Mouse (Mus musculus): Measurements from ENCODE around the gene Cxcr2. TPM values are rescaled to one million over a fixed set of nuclear protein-coding genes. Genes with fewer than 3 reads are reported as not detected.
A peak's percentile ranks its signal among the peaks of the same experiment; 100 is the strongest.

Gene Cxcr2
- polyA plus RNA-seq, 1 experiment from 2014 or later, result 0.10 TPM

DNA sequence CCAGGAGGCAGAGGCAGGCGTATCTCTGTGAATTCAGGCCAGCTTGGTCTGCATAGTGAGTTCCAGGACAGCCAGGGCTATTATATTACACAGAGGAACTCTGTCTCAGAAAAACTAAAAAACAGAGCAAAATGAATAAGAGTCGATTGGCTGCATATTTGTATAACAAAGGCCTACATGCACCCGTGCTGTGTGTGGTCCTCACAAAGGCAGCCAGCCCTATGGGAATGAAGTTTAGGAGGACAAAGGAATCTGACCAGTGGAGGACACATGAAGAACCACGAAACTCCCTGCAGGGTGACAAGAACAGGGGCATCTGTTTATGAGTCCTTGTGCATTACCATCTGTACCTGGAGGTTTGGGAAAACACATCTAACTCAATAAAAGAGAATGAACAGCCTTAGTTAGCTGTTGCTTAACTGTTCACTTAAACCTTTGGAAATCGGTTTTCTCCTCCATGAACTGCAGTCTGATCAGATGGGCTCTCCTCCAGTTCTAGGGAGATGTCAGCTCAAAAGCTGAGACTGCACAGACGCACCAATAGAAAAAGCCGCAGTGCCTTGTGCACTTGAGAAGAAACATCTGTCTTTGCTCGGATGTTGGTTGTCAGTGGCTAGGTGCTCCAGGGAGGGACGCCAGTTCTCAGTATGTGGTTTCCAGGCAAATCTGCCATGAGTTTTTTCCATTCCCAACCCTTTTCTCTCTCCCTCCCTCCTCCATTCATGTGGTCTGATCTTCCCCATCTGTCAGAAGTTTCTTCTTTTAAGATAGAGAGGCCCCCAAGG, 26.0 kb downstream of the Cxcr2 start:
- no peaks in the 10 kb centered on the region for H3K9me3 ChIP-seq
- H3K4me2 ChIP-seq (replicated peaks), result no peak overlapping the region
- 0 out of 2 replicates have a peak overlapping the region, but pooled peaks have one; percentile 1 for H3K27ac ChIP-seq
- WGBS, result 47% methylated on average over 9 of the region's 9 CpGs
- no peaks in the 10 kb centered on the region for H3K27me3 ChIP-seq
- no peak overlapping the region for H3K9ac ChIP-seq
- ATAC-seq (ENCODE audit: insufficient number of reproducible peaks, insufficient read depth, low FRiP score, low TSS enrichment), result peak; percentile 74; the same call in 1 of the 2 replicates
- H3K36me3 ChIP-seq, result no peaks in the 10 kb centered on the region
- no peak overlapping the region for H3K4me3 ChIP-seq
- H3K4me1 ChIP-seq, result peaks cover 9% of the 10 kb centered on the region; the same call in 1 of the 2 replicates

DNA sequence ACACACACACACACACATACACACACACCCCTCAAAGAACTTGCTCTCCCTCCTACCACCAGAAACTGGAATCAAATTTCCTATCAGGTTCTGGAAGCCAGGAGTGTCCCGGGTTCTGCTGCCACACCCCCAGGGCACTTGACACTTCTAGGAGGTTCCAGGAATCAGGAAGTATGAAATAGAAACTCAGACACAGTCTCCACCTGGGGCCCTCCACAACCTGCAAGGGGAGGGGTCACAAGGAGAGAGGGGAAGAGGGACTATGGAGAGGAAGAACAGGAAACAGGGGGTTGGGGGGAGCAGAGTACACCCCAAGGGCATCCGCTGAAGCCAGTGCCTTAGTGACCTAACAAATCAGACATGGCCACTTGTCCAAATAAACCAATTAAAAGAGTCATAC, 27.7 kb downstream of the Cxcr2 start:
- Histone ChIP-seq H3K4me1 (peaks cover 9% of the 10 kb centered on the region; the same call in 1 of the 2 replicates), H3K27me3 (no peaks in the 10 kb centered on the region), H3K36me3 (no peaks in the 10 kb centered on the region), H3K9me3 (no peaks in the 10 kb centered on the region), H3K27ac (no peak overlapping the region), H3K4me3 (no peak overlapping the region), H3K9ac (no peak overlapping the region), H3K4me2 (replicated peaks) (no peak overlapping the region)
- ATAC-seq (ENCODE audit: insufficient number of reproducible peaks, insufficient read depth, low FRiP score, low TSS enrichment), result no peak
- 37% methylated on average over 2 of the region's 2 CpGs for WGBS

- H3K4me2 ChIP-seq (replicated peaks), result no peak overlapping the region
- H3K36me3 ChIP-seq, result no peaks in the 10 kb centered on the region
- no peaks in the 10 kb centered on the region for H3K27me3 ChIP-seq
- H3K27ac ChIP-seq, result no peak overlapping the region
- no peak overlapping the region for H3K9ac ChIP-seq
- H3K9me3 ChIP-seq, result no peaks in the 10 kb centered on the region
- no peak for ATAC-seq (ENCODE audit: insufficient number of reproducible peaks, insufficient read depth, low FRiP score, low TSS enrichment)
- peaks cover 9% of the 10 kb centered on the region; the same call in 1 of the 2 replicates for H3K4me1 ChIP-seq
- 59% methylated on average over 2 of the region's 2 CpGs for WGBS
- H3K4me3 ChIP-seq, result no peak overlapping the region
Observed at GRCm38 (mm10) chr1:74183006-74183405, 29.2 kb downstream of the Cxcr2 start.

GRCm38 (mm10) chr1:74190471-74190870, 36.7 kb downstream of the Cxcr2 start:
- H3K9ac ChIP-seq, result no peak overlapping the region
- no peaks in the 10 kb centered on the region for H3K27me3 ChIP-seq
- no peak for ATAC-seq (ENCODE audit: insufficient number of reproducible peaks, insufficient read depth, low FRiP score, low TSS enrichment)
- no peaks in the 10 kb centered on the region for H3K36me3 ChIP-seq
- no peak overlapping the region for H3K4me2 ChIP-seq (replicated peaks)
- no peaks in the 10 kb centered on the region for H3K4me1 ChIP-seq
- no peak overlapping the region for H3K4me3 ChIP-seq
- no peak overlapping the region for H3K27ac ChIP-seq
- H3K9me3 ChIP-seq, result no peaks in the 10 kb centered on the region
- WGBS, result 84% methylated on average over 7 of the region's 7 CpGs

DNA sequence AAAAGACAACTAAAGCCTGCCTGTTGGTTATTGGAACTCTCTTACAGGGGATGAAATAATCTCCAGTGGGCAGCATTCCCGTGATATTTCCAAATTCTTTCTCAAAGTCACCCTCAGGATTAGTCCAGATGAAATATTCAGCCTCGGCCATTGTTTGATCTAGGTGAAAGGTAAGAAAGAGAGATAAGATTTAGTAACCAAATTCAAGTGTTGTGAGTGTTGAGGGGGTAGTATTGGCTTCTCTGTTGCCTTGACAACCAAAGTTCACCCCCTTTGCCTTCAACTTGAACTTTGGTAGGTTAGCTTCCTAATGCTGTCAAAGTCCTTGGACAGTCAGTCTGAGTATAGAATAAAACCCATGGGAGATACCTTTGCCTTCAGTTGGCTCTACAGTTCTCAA, 38.9 kb downstream of the Cxcr2 start:
- Histone ChIP-seq H3K9ac (no peak overlapping the region), H3K4me1 (no peaks in the 10 kb centered on the region), H3K4me2 (replicated peaks) (no peak overlapping the region), H3K27me3 (no peaks in the 10 kb centered on the region), H3K9me3 (no peaks in the 10 kb centered on the region), H3K27ac (no peak overlapping the region), H3K36me3 (no peaks in the 10 kb centered on the region), H3K4me3 (no peak overlapping the region)
- WGBS, result 81% methylated on average over 2 of the region's 2 CpGs
- no peak for ATAC-seq (ENCODE audit: insufficient number of reproducible peaks, insufficient read depth, low FRiP score, low TSS enrichment)

GRCm38 (mm10) chr1:74194445-74194844, 40.7 kb downstream of the Cxcr2 start, which contains the start of gene Cxcr1:
Gene Cxcr1 (minus strand): TSS chr1:74194631.
- no peak for ATAC-seq (ENCODE audit: insufficient number of reproducible peaks, insufficient read depth, low FRiP score, low TSS enrichment)
- no peak within 1 kb of the TSS for H3K27ac ChIP-seq
- 77% methylated on average over 8 of the region's 8 CpGs for WGBS
- no peaks in the 10 kb centered on the region for H3K36me3 ChIP-seq
- no peaks in the 10 kb centered on the region for H3K27me3 ChIP-seq
- H3K9me3 ChIP-seq, result no peaks in the 10 kb centered on the region
- H3K4me3 ChIP-seq, result no peak within 1 kb of the TSS
- no peak within 1 kb of the TSS for H3K4me2 ChIP-seq (replicated peaks)
- H3K9ac ChIP-seq, result no peak within 1 kb of the TSS
- H3K4me1 ChIP-seq, result no peaks in the 10 kb centered on the region

GRCm38 (mm10) chr1:74195961-74196360, 42.2 kb downstream of the Cxcr2 start:
- Histone ChIP-seq H3K4me1 (peaks cover 4% of the 10 kb centered on the region; the same call in 1 of the 2 replicates), H3K27me3 (no peaks in the 10 kb centered on the region), H3K36me3 (no peaks in the 10 kb centered on the region), H3K27ac (no peak overlapping the region), H3K4me2 (replicated peaks) (no peak overlapping the region), H3K9ac (no peak overlapping the region), H3K4me3 (no peak overlapping the region), H3K9me3 (no peaks in the 10 kb centered on the region)
- ATAC-seq (ENCODE audit: insufficient number of reproducible peaks, insufficient read depth, low FRiP score, low TSS enrichment), result no peak
- WGBS, result 43% methylated on average over 7 of the region's 7 CpGs

GRCm38 (mm10) chr1:74196621-74197419, 43.0 kb downstream of the Cxcr2 start:
- Histone ChIP-seq H3K4me3 (no peak overlapping the region), H3K9ac (no peak overlapping the region), H3K9me3 (no peaks in the 10 kb centered on the region), H3K27ac (no peak overlapping the region), H3K4me2 (replicated peaks) (no peak overlapping the region), H3K27me3 (no peaks in the 10 kb centered on the region), H3K4me1 (peaks cover 7% of the 10 kb centered on the region; the same call in 1 of the 2 replicates), H3K36me3 (no peaks in the 10 kb centered on the region)
- 76% methylated on average over 17 of the region's 17 CpGs for WGBS
- ATAC-seq (ENCODE audit: insufficient number of reproducible peaks, insufficient read depth, low FRiP score, low TSS enrichment), result no peak

DNA sequence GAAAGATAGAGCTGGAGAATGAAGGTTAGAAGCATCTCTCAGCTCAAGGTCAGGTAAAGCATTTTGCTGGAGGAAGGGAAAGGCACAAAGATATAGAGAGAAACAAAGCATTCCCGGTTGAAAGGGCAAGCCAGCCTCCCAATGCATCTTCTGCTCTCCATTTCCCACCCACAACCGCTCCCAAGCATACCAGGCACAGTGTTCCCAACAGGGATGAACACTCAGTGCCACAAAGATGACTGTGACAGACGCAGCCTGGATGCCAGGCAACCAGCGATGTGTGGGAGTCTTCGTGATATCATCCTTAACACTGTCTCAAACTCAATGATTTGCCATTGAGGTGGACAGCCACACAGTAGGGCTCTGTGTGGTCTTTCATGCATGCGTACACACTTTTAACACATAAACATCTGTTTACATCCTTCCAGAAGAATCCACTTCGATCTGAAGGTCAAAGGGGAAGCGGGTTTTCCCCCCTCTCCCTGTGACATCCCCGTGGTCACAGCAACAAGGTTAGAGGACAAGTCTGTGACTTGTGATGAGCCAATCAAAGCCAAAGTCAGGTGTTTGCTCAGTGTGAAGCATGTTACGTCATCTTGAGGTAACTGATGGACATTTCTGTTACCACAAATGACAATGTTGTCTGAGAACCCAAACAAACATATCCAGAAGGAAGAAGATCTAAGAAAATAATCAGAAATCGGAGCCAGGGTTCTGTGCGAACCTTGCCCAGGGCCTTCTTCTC, 44.1 kb downstream of the Cxcr2 start:
- Histone ChIP-seq H3K36me3 (no peaks in the 10 kb centered on the region), H3K27me3 (no peaks in the 10 kb centered on the region), H3K9me3 (no peaks in the 10 kb centered on the region), H3K4me3 (no peak overlapping the region), H3K9ac (no peak overlapping the region), H3K27ac (no peak overlapping the region), H3K4me2 (replicated peaks) (no peak overlapping the region), H3K4me1 (peaks cover 7% of the 10 kb centered on the region; the same call in 1 of the 2 replicates)
- WGBS, result 79% methylated on average over 12 of the region's 12 CpGs
- ATAC-seq (ENCODE audit: insufficient number of reproducible peaks, insufficient read depth, low FRiP score, low TSS enrichment), result no peak

DNA sequence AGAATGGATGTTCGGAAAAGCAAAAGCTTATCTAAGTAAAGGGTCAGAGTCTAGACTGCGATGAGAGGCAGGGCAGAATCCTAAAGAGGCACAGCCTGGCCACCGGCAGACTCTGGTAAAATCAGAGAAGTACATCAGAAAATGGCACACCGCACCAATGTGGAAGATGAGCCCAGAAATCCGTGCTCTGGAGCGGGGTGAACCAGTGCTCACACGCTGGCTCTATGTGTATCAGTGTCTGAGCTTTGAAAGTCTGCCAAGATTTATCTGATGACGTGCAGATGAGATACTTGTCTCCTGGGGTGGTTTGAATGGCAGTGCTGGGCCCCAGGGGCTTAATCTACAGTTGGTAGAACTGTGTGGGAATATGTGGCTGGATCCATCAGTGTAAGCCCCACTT, 45.3 kb downstream of the Cxcr2 start:
- Histone ChIP-seq H3K27me3 (no peaks in the 10 kb centered on the region), H3K36me3 (no peaks in the 10 kb centered on the region)
- 76% methylated on average over 8 of the region's 8 CpGs for WGBS

GRCm38 (mm10) chr1:74201048-74201844, 47.5 kb downstream of the Cxcr2 start:
- ATAC-seq (ENCODE audit: insufficient number of reproducible peaks, insufficient read depth, low FRiP score, low TSS enrichment), result no peak
- Histone ChIP-seq H3K27me3 (no peaks in the 10 kb centered on the region), H3K4me1 (peaks cover 7% of the 10 kb centered on the region; the same call in 1 of the 2 replicates), H3K27ac (no peak overlapping the region), H3K9me3 (no peaks in the 10 kb centered on the region), H3K36me3 (no peaks in the 10 kb centered on the region), H3K4me2 (replicated peaks) (no peak overlapping the region), H3K4me3 (no peak overlapping the region), H3K9ac (no peak overlapping the region)
- 66% methylated on average over 7 of the region's 7 CpGs for WGBS

More for the DNA sequence above, 45.3 kb downstream of the Cxcr2 start:
- H3K27ac ChIP-seq, result no peak overlapping the region
- no peak overlapping the region for H3K9ac ChIP-seq
- no peaks in the 10 kb centered on the region for H3K9me3 ChIP-seq
- H3K4me2 ChIP-seq (replicated peaks), result no peak overlapping the region
- peaks cover 7% of the 10 kb centered on the region; the same call in 1 of the 2 replicates for H3K4me1 ChIP-seq
- ATAC-seq (ENCODE audit: insufficient number of reproducible peaks, insufficient read depth, low FRiP score, low TSS enrichment), result no peak
- H3K4me3 ChIP-seq, result no peak overlapping the region

All from embryonic facial prominence, embryonic 12.5 days (tissue).